Mouse (Mus musculus): ENCODE results near the gene Gm10643.

DNA sequence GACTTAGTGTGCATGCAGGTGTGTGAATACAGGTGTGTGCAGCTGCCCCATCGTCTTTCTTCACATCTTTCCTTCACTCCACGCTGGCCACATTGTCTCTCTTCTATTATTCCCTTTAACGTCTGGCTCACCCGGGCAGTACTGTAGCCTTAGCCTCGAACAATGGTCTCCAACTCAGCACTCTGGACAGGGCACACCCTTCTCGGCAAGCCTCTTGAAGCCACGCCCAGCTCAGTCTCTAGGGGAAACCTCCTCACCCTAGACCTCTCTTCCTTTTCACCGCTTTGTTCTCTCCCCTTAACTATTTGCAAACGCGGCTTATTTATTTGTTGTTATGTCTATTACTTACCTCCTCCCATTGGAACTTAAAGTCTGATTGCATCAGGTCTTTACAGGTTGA lies 37.5 kb downstream of the Gm10643 start:
- TF ChIP-seq CTCF (IDR thresholded peaks at IDR 0.05; ENCODE audit: borderline replicate concordance, control insufficient read depth, extremely low read depth, insufficient read depth, low read length, poor library complexity) (no peak), POLR2A (IDR thresholded peaks at IDR 0.05; ENCODE audit: control insufficient read depth, extremely low read depth, insufficient read depth, low read length, poor library complexity) (no peak)
